Mouse (Mus musculus) spleen, adult 18-20 months (tissue): ENCODE data around the gene Cnr2.

Experiments
- DNase-seq, 2 experiments: peaks; one replicate each; pipeline ENCODE4 v3.0.0; 2022; ENCODE audit warnings: mixed read lengths in 2 of 2

The Cnr2 gene

GRCm38 (mm10) chr4:135967086-135967760 is 72.0 kb downstream of the Cnr2 start:
- DNase-seq: no peak

- no peak for DNase-seq
Measured at GRCm38 (mm10) chr4:135968271-135968869, 73.2 kb downstream of the Cnr2 start.

- no peak for DNase-seq
Measured at GRCm38 (mm10) chr4:135969070-135969750, 74.0 kb downstream of the Cnr2 start.
